Mouse (Mus musculus) thymus, adult 2 months (tissue): ENCODE results near the gene Zdhhc11. TPM values are rescaled to one million over a fixed set of nuclear protein-coding genes. Genes with fewer than 3 reads are reported as not detected.
"Not testable (repeated sequence)": the region's sequence is repeated elsewhere in the genome, so short reads cannot be mapped to it uniquely, and the experiment has no call there.

Source experiments
- DNase-seq: peaks from one replicate; pipeline ENCODE4 v3.0.0; 2021
- H3K27ac ChIP-seq: fragments of 200-500 bp; 2 replicates; pipeline ENCODE4 v1.5.1; 2012; ENCODE audit warnings: low read length, control low read depth; ENCODE audit not compliant: control insufficient read depth, insufficient read depth
- H3K27me3 ChIP-seq: fragments of 200-500 bp; 2 replicates; pipeline ENCODE4 v1.6.1; 2012; ENCODE audit warnings: mild to moderate bottlenecking, low read length, moderate library complexity, mixed read lengths; ENCODE audit not compliant: control insufficient read depth, insufficient read depth
- H3K36me3 ChIP-seq: fragments of 200-500 bp; 2 replicates; pipeline ENCODE4 v1.6.1; 2012; ENCODE audit warnings: mild to moderate bottlenecking, low read length, moderate library complexity; ENCODE audit not compliant: control insufficient read depth, insufficient read depth
- H3K4me1 ChIP-seq: fragments of 200-500 bp; replicated peaks from 2 replicates; pipeline ENCODE4 v1.6.1; 2012; ENCODE audit warnings: low read length; ENCODE audit not compliant: control insufficient read depth, insufficient read depth
- H3K4me3 ChIP-seq: fragments of 200-500 bp; 2 replicates; pipeline ENCODE4 v1.5.1; 2012; ENCODE audit warnings: mild to moderate bottlenecking, low read length, control low read depth, moderate library complexity; ENCODE audit not compliant: control insufficient read depth, insufficient read depth
- CTCF ChIP-seq: fragments of 200-500 bp; IDR thresholded peaks from 2 replicates; pipeline ENCODE4 v1.5.1; 2012; ENCODE audit warnings: mild to moderate bottlenecking, control low read depth, low read length, moderate library complexity, borderline replicate concordance; ENCODE audit not compliant: control insufficient read depth, poor library complexity, insufficient read depth; ENCODE audit errors: extremely low read depth
- POLR2A ChIP-seq: fragments of 200-500 bp; IDR thresholded peaks from 2 replicates; pipeline ENCODE4 v1.6.1; 2012; ENCODE audit warnings: mild to moderate bottlenecking, low read length, control low read depth, moderate library complexity; ENCODE audit not compliant: control insufficient read depth, poor library complexity, insufficient read depth; ENCODE audit errors: extremely low read depth
- WGBS: fragments of 180-500 bp; shearing (Covaris S2); methylation state at CpG from one replicate; pipeline ENCODE4 v1.1.7; 2018; 5-methylcytosine and 5-hydroxymethylcytosine counted together
- polyA plus RNA-seq: library from polyadenylated mRNA; depleted of rRNA; stranded (reverse); fragments of >200 nt; gene quantifications from 2 replicates; pipeline ENCODE4 v1.2.3, GENCODE M21; 2012

Zdhhc11 gene
- polyA plus RNA-seq, 1 experiment: not detected

- Histone ChIP-seq H3K27me3 (no peaks in the 10 kb centered on the region), H3K4me3 (no peak overlapping the region), H3K4me1 (no peaks in the 10 kb centered on the region), H3K27ac (no peak overlapping the region), H3K36me3 (no peaks in the 10 kb centered on the region)
- DNase-seq: no peak
- TF ChIP-seq POLR2A (no peak), CTCF (no peak)
- 85% methylated on average over 6 of the region's 6 CpGs for WGBS
These were observed 37.3 kb downstream of the Zdhhc11 start for GRCm38 (mm10) chr13:74000961-74001360.

- Histone ChIP-seq H3K36me3 (no peaks in the 10 kb centered on the region), H3K4me1 (no peaks in the 10 kb centered on the region), H3K4me3 (no peak overlapping the region), H3K27ac (no peak overlapping the region), H3K27me3 (no peaks in the 10 kb centered on the region)
- TF ChIP-seq POLR2A (no peak), CTCF (no peak)
- no peak for DNase-seq
- WGBS: 73% methylated on average over 4 of the region's 4 CpGs
These were observed 37.8 kb downstream of the Zdhhc11 start for GRCm38 (mm10) chr13:74001492-74001891.

GRCm38 (mm10) chr13:74006881-74007280 lies 43.2 kb downstream of the Zdhhc11 start:
- H3K36me3 ChIP-seq, H3K27ac ChIP-seq, H3K4me3 ChIP-seq, DNase-seq, H3K27me3 ChIP-seq: not testable (repeated sequence)
- WGBS: 86% methylated on average over 4 of the region's 4 CpGs
- peaks cover 16% of the 10 kb centered on the region for H3K4me1 ChIP-seq

DNA sequence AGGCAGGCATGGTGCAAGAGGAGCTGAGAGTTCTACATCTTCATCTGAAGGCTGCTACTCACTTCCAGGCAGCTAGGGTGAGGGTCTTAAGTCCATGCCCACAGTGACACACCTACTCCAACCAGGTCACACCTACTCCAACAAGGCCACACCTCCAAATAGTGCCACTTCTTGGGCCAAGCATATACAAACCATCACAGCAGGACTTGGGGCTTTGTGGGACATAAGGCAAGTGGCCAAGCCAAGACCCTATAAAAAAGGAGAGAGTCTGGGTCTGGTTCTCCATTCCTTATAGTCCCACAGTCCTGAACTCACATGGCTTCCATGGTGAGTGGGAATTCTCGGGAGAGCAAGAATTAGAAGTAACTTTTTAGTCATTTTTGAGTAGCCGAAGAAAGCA lies 44.6 kb downstream of the Zdhhc11 start:
- not testable (repeated sequence) for H3K27ac ChIP-seq, H3K27me3 ChIP-seq, H3K4me3 ChIP-seq, DNase-seq, H3K36me3 ChIP-seq
- WGBS: 75% methylated on average over 2 of the region's 2 CpGs
- H3K4me1 ChIP-seq: peaks cover 16% of the 10 kb centered on the region

DNA sequence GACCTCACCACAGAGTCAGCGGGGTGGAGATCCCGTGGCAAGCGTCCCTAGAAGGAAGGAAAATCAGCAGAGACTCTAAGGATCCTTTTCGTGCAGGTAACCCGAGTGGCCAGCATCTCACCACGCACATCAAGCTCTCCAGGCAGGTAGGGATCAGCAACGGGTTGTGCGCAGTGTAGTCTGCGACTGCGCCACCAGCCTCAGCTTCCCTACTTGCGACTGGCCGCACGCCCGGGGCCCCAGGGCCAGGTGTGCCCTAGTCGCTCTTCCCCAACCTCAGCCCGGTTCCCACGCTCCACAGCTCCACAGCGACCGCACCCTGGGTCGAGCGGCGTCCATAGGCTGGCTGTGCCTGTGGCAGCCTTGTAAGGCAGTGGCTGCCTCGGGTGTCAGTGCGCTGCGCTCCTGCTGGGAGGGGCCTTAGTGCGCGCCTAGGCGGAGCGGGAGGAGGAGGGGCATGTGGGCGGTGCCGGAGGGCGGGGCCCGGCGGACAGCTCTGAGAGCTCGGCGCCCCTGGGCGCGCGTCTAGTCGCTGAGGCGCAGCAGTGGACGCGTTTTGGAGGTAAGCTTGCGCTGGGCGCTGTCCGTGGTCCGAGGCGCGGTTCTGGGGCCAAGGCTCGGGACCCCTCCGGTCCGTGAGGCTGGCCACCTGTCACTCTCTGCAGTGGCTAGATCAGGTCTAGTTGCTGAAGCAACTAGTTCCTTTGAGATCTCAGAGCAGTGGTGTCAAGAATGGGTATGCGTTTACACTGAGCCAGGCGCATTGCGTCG lies 45.5 kb downstream of the Zdhhc11 start, which contains the start of gene Tppp:
Gene Tppp (plus strand): TSS at position 460 of the 771 bp plus-strand sequence.
- H3K4me3 ChIP-seq: peak within 1 kb of the TSS; percentile 40
- 1% methylated on average over 56 of the region's 56 CpGs for whole genome bisulfite sequencing
- no peak within 1 kb of the TSS for H3K27ac ChIP-seq

GRCm38 (mm10) chr13:74009791-74010614 lies 46.4 kb downstream of the Zdhhc11 start:
- H3K27ac ChIP-seq: no peak overlapping the region
- WGBS: 2% methylated on average over 55 of the region's 55 CpGs

More for the DNA sequence above, 45.5 kb downstream of the Zdhhc11 start, which contains the start of gene Tppp:
- H3K4me1 ChIP-seq: peaks cover 16% of the 10 kb centered on the region
- H3K36me3 ChIP-seq: no peaks in the 10 kb centered on the region
- DNase-seq: peak; percentile 93
- TF ChIP-seq POLR2A: no peak
- TF ChIP-seq CTCF: peak; percentile 38; the same call in 1 of the 2 replicates
- H3K27me3 ChIP-seq: no peaks in the 10 kb centered on the region; the same call in 1 of the 2 replicates

DNA sequence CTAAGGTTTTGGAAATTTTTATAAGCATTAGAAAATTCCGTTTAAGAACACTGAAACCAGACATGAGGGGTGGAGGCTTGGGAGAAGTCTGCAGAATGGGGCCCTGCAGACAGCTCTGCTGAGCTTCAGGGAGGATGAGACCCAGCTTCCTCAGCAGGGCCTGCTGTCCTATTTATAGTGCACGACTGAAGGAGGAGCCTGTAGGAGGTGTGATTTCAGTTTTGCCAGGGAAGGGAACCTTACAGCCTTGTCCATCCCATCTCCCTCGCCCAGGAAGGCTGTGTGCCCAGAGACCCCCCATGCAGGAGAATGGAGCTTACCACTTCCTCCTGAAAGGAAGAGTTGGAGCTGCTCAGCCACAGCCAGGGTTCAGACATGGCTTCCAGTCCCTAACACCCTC lies 47.0 kb downstream of the Zdhhc11 start:
- H3K36me3 ChIP-seq: no peaks in the 10 kb centered on the region
- DNase-seq: no peak
- H3K27me3 ChIP-seq: no peaks in the 10 kb centered on the region; the same call in 1 of the 2 replicates
- TF ChIP-seq CTCF (no peak), POLR2A (no peak)
- H3K4me3 ChIP-seq: no peak overlapping the region
- peaks cover 16% of the 10 kb centered on the region for H3K4me1 ChIP-seq
- WGBS: 10% methylated on average over 3 of the region's 3 CpGs
- no peak overlapping the region for H3K27ac ChIP-seq

More at GRCm38 (mm10) chr13:74009791-74010614, 46.4 kb downstream of the Zdhhc11 start:
- no peaks in the 10 kb centered on the region for H3K36me3 ChIP-seq
- no peaks in the 10 kb centered on the region; the same call in 1 of the 2 replicates for H3K27me3 ChIP-seq
- peak; percentile 47 for DNase-seq
- peaks cover 16% of the 10 kb centered on the region for H3K4me1 ChIP-seq
- TF ChIP-seq POLR2A (no peak), CTCF (no peak)
- peak overlapping the region; percentile 39 for H3K4me3 ChIP-seq
